Mouse (Mus musculus) ES-Bruce4 (cell line): ENCODE measurements around the gene Anks3.

Source experiments
- CTCF ChIP-seq: IDR thresholded peaks from one replicate; pipeline ENCODE4 v1.8.1; 2011; ENCODE audit warnings: low read depth, low read length
- POLR2A ChIP-seq: IDR thresholded peaks from one replicate; pipeline ENCODE4 v1.8.1; 2011; ENCODE audit warnings: low read length; ENCODE audit not compliant: insufficient read depth

DNA sequence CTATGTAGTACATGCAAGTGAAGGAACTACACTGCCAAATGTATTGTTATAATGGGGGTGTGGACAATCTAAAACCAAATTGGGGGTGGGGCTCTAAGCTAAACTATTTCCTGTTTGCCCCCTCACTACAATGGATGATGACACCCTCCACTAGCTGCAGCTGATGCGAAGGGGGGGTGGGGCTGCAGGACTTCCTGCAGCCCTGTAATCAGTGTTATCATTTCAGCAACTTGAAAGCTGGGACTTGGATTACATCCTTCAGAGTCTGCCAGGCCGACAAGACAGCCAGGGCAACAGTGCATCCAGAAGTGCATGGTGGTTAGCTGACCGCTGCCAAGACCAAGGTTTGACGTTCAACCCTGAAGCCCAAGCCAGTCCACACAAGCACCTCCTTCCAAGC is 7.6 kb upstream of the Anks3 start:
- no peak for TF ChIP-seq CTCF
- TF ChIP-seq POLR2A = no peak
